Mouse (Mus musculus): ENCODE data around the gene Frem1.

DNA sequence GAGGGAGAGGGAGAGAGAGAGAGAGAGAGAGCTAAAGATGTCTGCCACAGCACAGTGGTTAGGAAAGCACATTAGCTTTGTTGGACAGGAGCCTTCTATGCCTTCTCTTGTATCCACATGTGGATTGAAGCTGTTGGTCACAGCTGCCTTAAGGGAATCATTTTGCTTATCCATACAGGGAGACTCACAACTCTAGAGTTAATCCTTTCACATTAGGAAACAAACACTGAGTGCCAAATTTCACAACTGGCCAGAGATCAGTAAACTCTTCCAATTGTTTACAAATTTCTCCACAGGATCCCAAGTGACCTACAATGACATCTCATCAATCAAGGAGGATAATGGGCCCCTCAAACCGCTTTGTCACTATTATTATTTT lies 166.6 kb downstream of the Frem1 start:
- TF ChIP-seq TAL1 (IDR thresholded peaks at IDR 0.05; ENCODE audit: low read length) = no peak
- TF ChIP-seq GATA1 (IDR thresholded peaks at IDR 0.05; ENCODE audit: low read length) = no peak
